Mouse (Mus musculus) E14TG2a.4 (cell line): ENCODE data around the gene Ngly1.
A peak's percentile ranks its signal among the peaks of the same experiment; 100 is the strongest.

ENCODE experiments used
- H3K27me3 ChIP-seq: 2 replicates; pipeline ENCODE4 v1.6.1; 2014; ENCODE audit warnings: low read length, control low read depth; ENCODE audit not compliant: insufficient read depth
- H3K36me3 ChIP-seq: 2 replicates; pipeline ENCODE4 v1.6.1; 2014; ENCODE audit warnings: low read length, control low read depth; ENCODE audit not compliant: insufficient read depth
- H3K4me1 ChIP-seq: replicated peaks from 2 replicates; pipeline ENCODE4 v1.6.1; 2014; ENCODE audit warnings: low read depth, low read length, control low read depth
- H3K4me3 ChIP-seq: replicated peaks from 2 replicates; pipeline ENCODE4 v1.5.1; 2014; ENCODE audit warnings: mild to moderate bottlenecking, low read length
- H3K9me3 ChIP-seq: 2 replicates; pipeline ENCODE4 v1.6.1; 2014; ENCODE audit warnings: low read length, control low read depth
- CTCF ChIP-seq: conservative IDR thresholded peaks from 2 replicates; pipeline ENCODE4 v1.5.1; 2014; ENCODE audit warnings: low read length
- NANOG ChIP-seq: IDR thresholded peaks from 2 replicates; pipeline ENCODE4 v1.6.1; 2014; ENCODE audit warnings: borderline replicate concordance, low read length, mixed read lengths
- POU5F1 ChIP-seq: IDR thresholded peaks from 2 replicates; pipeline ENCODE4 v1.6.1; 2014; ENCODE audit warnings: low read length, borderline replicate concordance

The Ngly1 gene

DNA sequence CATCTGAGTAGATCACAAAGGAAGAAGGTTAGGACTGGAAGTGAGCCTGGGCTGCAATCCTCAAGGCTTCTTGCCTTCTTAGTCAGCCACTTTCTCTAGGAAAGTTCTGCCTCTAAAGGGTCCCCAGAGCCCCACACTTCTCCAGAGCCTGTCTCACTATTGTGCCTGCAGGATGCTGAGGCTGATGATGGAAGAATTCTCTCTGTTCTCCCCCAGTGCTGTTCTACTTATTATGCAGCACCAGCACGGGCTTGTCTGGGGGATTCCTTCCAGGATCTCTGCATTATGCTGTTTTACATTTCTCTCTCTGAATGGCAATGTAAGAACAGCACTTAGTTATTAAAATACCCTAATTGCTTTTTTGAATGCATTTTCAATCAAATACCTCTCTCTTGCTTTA, 15.6 kb upstream of the Ngly1 start:
- Histone ChIP-seq H3K27me3 (no peaks in the 10 kb centered on the region), H3K36me3 (no peaks in the 10 kb centered on the region), H3K4me3 (no peak overlapping the region), H3K9me3 (peaks cover 11% of the 10 kb centered on the region), H3K4me1 (no peaks in the 10 kb centered on the region)
- no peak for TF ChIP-seq CTCF
- no peak for TF ChIP-seq POU5F1
- no peak for TF ChIP-seq NANOG

DNA sequence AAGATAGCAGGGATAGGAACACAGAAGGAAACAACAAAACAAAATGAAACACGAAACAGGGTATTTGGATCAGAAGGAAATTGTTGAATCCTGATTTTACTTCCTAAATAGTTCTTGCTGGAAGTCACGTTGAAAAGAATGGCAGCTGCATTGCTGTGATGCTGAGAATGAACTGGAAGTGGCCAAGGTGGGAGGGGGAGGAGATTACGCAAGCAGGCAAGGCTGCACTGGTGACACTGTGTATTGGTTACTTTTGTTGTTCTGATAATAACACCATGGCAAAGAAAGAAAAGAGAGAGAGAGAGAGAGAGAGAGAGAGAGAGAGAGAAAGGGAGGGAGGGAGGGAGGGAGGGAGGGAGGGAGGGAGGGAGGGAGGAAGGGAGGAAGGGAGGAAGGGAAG, 12.6 kb upstream of the Ngly1 start:
- Histone ChIP-seq H3K27me3 (no peaks in the 10 kb centered on the region), H3K9me3 (peaks cover 11% of the 10 kb centered on the region), H3K36me3 (no peaks in the 10 kb centered on the region), H3K4me3 (no peak overlapping the region), H3K4me1 (no peaks in the 10 kb centered on the region)
- TF ChIP-seq NANOG, result no peak

DNA sequence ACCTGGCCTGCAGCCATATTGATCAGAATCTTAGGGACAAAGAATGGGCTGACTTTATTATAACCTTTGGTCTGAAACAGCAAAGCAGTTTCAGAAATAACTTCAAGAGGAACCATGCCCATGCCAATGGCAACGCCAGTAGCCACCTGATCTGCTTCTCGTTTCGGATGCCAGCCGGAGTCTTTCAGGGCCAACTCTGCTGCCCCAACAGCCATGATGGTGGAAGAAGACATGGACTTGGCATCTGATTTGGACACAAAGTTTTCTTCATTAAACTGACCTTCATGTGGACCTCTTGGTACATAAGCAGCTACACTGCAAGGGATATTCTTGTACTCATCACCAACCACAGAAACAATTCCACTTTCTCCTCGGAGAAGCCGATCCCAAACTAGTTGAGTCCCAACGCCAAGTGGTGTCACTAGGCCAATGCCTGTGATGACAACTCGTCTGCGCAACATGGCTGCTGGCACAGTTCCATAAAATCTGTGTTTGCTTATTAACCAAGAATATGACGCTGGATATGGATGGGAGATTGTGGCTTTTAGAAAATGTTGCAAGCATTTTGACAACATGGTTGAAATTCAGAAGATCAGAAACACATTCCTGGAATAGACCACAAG, 6.8 kb upstream of the Ngly1 start:
- no peaks in the 10 kb centered on the region for H3K36me3 ChIP-seq
- peaks cover 8% of the 10 kb centered on the region for H3K4me1 ChIP-seq
- no peaks in the 10 kb centered on the region for H3K27me3 ChIP-seq
- H3K9me3 ChIP-seq, result peaks cover 8% of the 10 kb centered on the region
- TF ChIP-seq POU5F1 (no peak), CTCF (no peak), NANOG (no peak)
- H3K4me3 ChIP-seq, result peak overlapping the region; percentile 82

DNA sequence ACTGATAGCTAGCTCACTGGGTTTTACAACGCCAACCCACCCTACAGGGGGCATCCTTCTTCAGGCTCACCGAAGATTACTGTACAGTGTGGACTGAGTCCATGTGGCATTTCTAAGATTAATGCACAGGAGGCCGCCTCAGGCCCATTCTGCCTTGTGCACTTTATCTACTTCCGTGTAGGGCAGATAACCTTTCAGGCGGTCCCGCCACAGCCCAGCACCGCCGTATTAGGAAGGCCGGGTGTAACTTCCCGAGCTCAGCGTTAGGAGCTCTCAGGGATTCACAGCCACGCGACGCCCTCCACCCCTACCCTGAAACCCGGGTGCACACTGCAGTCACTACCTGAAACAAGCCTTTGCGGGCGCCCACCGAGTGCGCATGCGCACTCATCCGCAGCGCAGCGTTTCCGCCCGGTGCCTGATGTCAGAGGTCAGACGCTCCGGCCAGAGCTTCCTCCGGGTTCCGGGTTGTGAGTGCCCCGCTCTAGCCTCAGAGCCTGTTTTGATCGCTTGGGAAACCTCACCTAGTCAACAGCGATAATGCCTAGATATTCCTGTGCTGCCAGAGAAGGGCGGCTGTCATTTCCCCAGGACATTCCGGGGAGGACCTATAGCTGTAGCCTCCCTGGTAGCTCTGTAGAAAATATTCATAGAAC, 6.0 kb upstream of the Ngly1 start:
- TF ChIP-seq POU5F1, result no peak
- no peak for TF ChIP-seq NANOG
- 0 out of 2 replicates have a peak, but pooled peaks have one; percentile 4 for TF ChIP-seq CTCF
- no peaks in the 10 kb centered on the region; the same call in 1 of the 2 replicates for H3K9me3 ChIP-seq

DNA sequence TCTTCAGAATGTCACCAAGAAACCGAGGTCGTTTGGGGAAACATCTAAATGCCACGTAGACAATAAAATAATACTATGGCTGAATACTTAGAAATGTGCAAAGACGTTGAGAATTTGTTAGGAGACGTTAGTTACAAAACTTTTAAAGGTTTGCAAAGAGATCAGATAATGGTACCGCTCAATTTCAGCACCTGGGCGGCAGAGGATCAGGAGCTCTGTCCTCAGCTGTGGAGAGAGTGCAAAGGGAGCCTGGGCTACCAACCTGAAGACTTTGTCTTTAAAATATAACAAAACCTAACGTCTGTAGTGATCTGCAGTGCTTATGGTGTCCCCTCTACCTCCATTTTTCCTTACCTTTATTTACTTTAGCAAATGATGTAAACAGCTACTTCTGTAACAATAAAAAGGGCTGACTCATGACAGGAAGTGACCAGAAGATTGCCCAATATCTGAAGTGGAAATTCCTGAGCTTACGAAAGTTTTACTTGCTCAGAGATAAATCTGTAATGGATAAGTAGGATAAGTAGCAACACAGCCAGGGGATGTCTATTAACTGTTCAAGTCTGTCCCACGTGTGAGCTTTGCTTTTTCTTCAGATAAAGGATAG, 5.4 kb upstream of the Ngly1 start:
- Histone ChIP-seq H3K9me3 (no peaks in the 10 kb centered on the region), H3K4me1 (peaks cover 8% of the 10 kb centered on the region), H3K36me3 (no peaks in the 10 kb centered on the region), H3K4me3 (peak overlapping the region; percentile 82), H3K27me3 (no peaks in the 10 kb centered on the region)
- TF ChIP-seq CTCF (no peak), POU5F1 (no peak), NANOG (no peak)

More for the DNA sequence above, 6.0 kb upstream of the Ngly1 start:
- H3K4me1 ChIP-seq, result peaks cover 8% of the 10 kb centered on the region
- peak overlapping the region; percentile 82 for H3K4me3 ChIP-seq
- H3K27me3 ChIP-seq, result no peaks in the 10 kb centered on the region
- no peaks in the 10 kb centered on the region for H3K36me3 ChIP-seq

DNA sequence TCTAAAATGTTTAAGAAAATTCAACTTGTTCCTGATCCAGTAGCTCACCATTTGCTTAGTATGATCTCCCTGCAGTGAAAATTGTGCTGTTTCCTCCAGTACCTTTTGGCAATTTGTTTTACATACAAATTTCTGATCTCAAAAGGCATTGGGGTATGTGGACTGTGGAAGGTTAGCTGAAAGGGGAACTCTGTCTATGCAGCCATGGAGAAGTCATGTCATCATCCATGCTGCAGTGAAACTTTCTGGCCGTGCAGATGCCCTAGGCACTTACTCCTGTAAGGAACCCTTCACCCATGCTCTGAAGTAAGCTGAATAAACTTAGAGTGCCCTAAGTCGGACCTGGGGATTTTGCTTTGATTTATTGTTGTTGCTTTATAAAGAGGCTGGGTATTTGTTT, 4.7 kb upstream of the Ngly1 start:
- TF ChIP-seq NANOG (no peak), POU5F1 (no peak), CTCF (no peak)
- no peaks in the 10 kb centered on the region for H3K36me3 ChIP-seq
- peaks cover 8% of the 10 kb centered on the region for H3K4me1 ChIP-seq
- no peak overlapping the region for H3K4me3 ChIP-seq
- no peaks in the 10 kb centered on the region for H3K9me3 ChIP-seq
- no peaks in the 10 kb centered on the region for H3K27me3 ChIP-seq

DNA sequence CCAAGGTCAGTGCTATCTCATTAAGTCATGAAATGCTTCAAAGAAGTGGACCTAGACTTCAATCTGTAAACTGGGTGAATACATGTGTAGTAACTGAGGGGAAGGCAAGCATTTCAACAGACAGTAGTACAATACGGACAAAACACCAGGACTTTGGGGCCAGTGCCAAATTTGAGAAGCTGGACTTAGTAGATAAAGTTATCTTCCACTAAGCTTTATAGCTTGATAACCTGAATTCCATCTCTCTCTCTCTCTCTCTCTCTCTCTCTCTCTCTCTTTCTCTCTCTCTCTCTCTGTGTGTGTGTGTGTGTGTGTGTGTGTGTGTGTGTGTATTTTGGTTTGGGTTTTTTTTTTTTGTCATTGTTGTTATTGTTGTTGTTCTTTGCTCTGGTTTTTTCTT, 4.0 kb upstream of the Ngly1 start:
- Histone ChIP-seq H3K36me3 (no peaks in the 10 kb centered on the region), H3K4me1 (peaks cover 12% of the 10 kb centered on the region), H3K9me3 (no peaks in the 10 kb centered on the region), H3K27me3 (no peaks in the 10 kb centered on the region), H3K4me3 (no peak overlapping the region)
- TF ChIP-seq CTCF (no peak), POU5F1 (no peak), NANOG (no peak)

DNA sequence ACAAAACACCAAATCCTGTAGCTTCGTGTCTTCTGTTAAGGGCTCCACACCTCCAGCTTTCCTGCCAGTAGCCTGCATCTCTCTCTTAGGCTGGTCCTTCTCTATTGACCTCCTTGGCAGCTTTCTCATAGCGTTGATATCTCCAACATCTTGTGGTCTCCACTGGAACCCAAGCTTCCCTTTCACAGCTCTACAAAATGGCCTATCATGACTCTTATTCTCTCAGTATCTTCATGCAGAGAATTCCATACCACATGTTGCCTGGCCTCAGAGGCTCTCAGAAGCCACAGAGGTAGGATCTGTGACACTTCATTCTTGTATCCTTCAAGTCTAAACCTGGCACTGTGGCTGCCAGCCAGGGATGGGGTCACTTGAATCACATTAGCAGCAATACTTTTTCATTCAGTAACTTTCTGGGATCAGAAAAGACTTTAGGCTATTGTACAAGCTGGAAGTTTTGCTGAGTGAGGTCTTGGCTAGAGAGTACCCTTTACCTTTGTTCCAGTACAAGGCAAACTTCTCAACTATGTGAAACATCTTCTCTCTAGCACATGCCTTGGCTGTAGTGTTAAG, 2.7 kb upstream of the Ngly1 start:
- TF ChIP-seq POU5F1 (no peak), NANOG (no peak), CTCF (no peak)
- H3K4me3 ChIP-seq, result no peak overlapping the region
- H3K27me3 ChIP-seq, result 0 out of 2 replicates have a peak, but pooled peaks cover 2% of the 10 kb centered on the region

DNA sequence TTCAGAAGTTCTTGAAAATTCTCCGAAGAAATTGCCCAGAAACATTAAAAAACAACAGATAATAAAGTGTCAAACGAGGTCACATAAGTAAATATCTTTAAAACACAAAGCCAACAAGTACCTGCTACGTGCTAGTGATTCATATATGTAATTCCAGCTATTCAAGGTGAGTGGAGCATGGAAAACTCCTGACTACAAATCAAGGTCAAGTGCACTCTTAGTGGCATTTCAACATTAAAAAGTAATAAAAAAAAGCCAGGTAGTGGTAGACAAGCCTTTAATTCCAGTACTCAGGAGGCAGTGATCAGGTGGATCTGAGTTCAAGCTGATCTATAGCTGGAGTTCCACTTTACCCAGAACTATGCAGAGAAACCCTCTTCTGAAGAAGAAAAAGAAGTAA, 945 bp upstream of the Ngly1 start:
- H3K36me3 ChIP-seq, result no peaks in the 10 kb centered on the region
- no peak overlapping the region for H3K4me3 ChIP-seq
- H3K4me1 ChIP-seq, result peaks cover 12% of the 10 kb centered on the region
- no peaks in the 10 kb centered on the region for H3K9me3 ChIP-seq
- TF ChIP-seq CTCF (no peak), NANOG (no peak), POU5F1 (no peak)
- 0 out of 2 replicates have a peak, but pooled peaks cover 2% of the 10 kb centered on the region for H3K27me3 ChIP-seq

More for the DNA sequence above, 2.7 kb upstream of the Ngly1 start:
- peaks cover 12% of the 10 kb centered on the region for H3K4me1 ChIP-seq
- H3K9me3 ChIP-seq, result no peaks in the 10 kb centered on the region
- no peaks in the 10 kb centered on the region for H3K36me3 ChIP-seq
